Mouse (Mus musculus): ENCODE measurements at regions not wholly inside any gene's neighbourhood (a gene's known extent, or its start where the extent isn't known, plus 50 kb on each side); places are given as distances from the start of the nearest gene placed in this dataset.
A peak's percentile ranks its signal among the peaks of the same experiment; 100 is the strongest.

GRCm38 (mm10) chr6:95218830-95219229 lies 101.8 kb downstream of the Kbtbd8 start:
- Histone ChIP-seq H3K4me1 (ENCODE audit: control insufficient read depth, insufficient read depth, low read length) (peaks cover 10% of the 10 kb centered on the region), H3K4me3 (ENCODE audit: insufficient read depth, low read length) (no peak overlapping the region), H3K27ac (ENCODE audit: insufficient read depth, low read length) (peak overlapping the region; percentile 97)
- TF ChIP-seq POLR2A (IDR thresholded peaks at IDR 0.05; ENCODE audit: extremely low read depth, insufficient read depth, low read length): no peak
- no peak for TF ChIP-seq CTCF (IDR thresholded peaks at IDR 0.05; ENCODE audit: extremely low read depth, insufficient read depth, low read length)

GRCm38 (mm10) chr6:95223537-95223936 lies 98.4 kb upstream of the Gm10234 start:
- peaks cover 2% of the 10 kb centered on the region; the same call in 1 of the 2 replicates for H3K4me1 ChIP-seq (ENCODE audit: control insufficient read depth, insufficient read depth, low read length)
- TF ChIP-seq CTCF (IDR thresholded peaks at IDR 0.05; ENCODE audit: extremely low read depth, insufficient read depth, low read length) (peak; percentile 93), POLR2A (IDR thresholded peaks at IDR 0.05; ENCODE audit: extremely low read depth, insufficient read depth, low read length) (no peak)
- H3K27ac ChIP-seq (ENCODE audit: insufficient read depth, low read length): no peak overlapping the region
- H3K4me3 ChIP-seq (ENCODE audit: insufficient read depth, low read length): no peak overlapping the region

GRCm38 (mm10) chr6:95229885-95230284 lies 92.0 kb upstream of the Gm10234 start:
- TF ChIP-seq POLR2A (IDR thresholded peaks at IDR 0.05; ENCODE audit: extremely low read depth, insufficient read depth, low read length): no peak
- TF ChIP-seq CTCF (IDR thresholded peaks at IDR 0.05; ENCODE audit: extremely low read depth, insufficient read depth, low read length): no peak
- Histone ChIP-seq H3K27ac (ENCODE audit: insufficient read depth, low read length) (no peak overlapping the region), H3K4me1 (ENCODE audit: control insufficient read depth, insufficient read depth, low read length) (no peaks in the 10 kb centered on the region), H3K4me3 (ENCODE audit: insufficient read depth, low read length) (no peak overlapping the region)

- H3K27ac ChIP-seq (ENCODE audit: insufficient read depth, low read length): no peak overlapping the region
- no peak overlapping the region for H3K4me3 ChIP-seq (ENCODE audit: insufficient read depth, low read length)
- TF ChIP-seq CTCF (IDR thresholded peaks at IDR 0.05; ENCODE audit: extremely low read depth, insufficient read depth, low read length): no peak
- no peak for TF ChIP-seq POLR2A (IDR thresholded peaks at IDR 0.05; ENCODE audit: extremely low read depth, insufficient read depth, low read length)
- H3K4me1 ChIP-seq (ENCODE audit: control insufficient read depth, insufficient read depth, low read length): no peaks in the 10 kb centered on the region
Observed at GRCm38 (mm10) chr6:95234712-95235111, 87.2 kb upstream of the Gm10234 start.

- H3K4me3 ChIP-seq (ENCODE audit: insufficient read depth, low read length): no peak overlapping the region
- TF ChIP-seq CTCF (IDR thresholded peaks at IDR 0.05; ENCODE audit: extremely low read depth, insufficient read depth, low read length) (no peak), POLR2A (IDR thresholded peaks at IDR 0.05; ENCODE audit: extremely low read depth, insufficient read depth, low read length) (no peak)
- no peak overlapping the region for H3K27ac ChIP-seq (ENCODE audit: insufficient read depth, low read length)
- no peaks in the 10 kb centered on the region; the same call in 1 of the 2 replicates for H3K4me1 ChIP-seq (ENCODE audit: control insufficient read depth, insufficient read depth, low read length)
Observed at GRCm38 (mm10) chr6:95243657-95244056, 78.3 kb upstream of the Gm10234 start.

- Histone ChIP-seq H3K27ac (ENCODE audit: insufficient read depth, low read length) (no peak overlapping the region), H3K4me1 (ENCODE audit: control insufficient read depth, insufficient read depth, low read length) (no peaks in the 10 kb centered on the region; the same call in 1 of the 2 replicates), H3K4me3 (ENCODE audit: insufficient read depth, low read length) (no peak overlapping the region)
- TF ChIP-seq CTCF (IDR thresholded peaks at IDR 0.05; ENCODE audit: extremely low read depth, insufficient read depth, low read length) (no peak), POLR2A (IDR thresholded peaks at IDR 0.05; ENCODE audit: extremely low read depth, insufficient read depth, low read length) (no peak)
Observed at GRCm38 (mm10) chr6:95244911-95245310, 77.0 kb upstream of the Gm10234 start.

GRCm38 (mm10) chr6:95256303-95256702 lies 65.6 kb upstream of the Gm10234 start:
- Histone ChIP-seq H3K27ac (ENCODE audit: insufficient read depth, low read length) (no peak overlapping the region), H3K4me3 (ENCODE audit: insufficient read depth, low read length) (no peak overlapping the region), H3K4me1 (ENCODE audit: control insufficient read depth, insufficient read depth, low read length) (no peaks in the 10 kb centered on the region)
- no peak for TF ChIP-seq POLR2A (IDR thresholded peaks at IDR 0.05; ENCODE audit: extremely low read depth, insufficient read depth, low read length)
- no peak for TF ChIP-seq CTCF (IDR thresholded peaks at IDR 0.05; ENCODE audit: extremely low read depth, insufficient read depth, low read length)

- Histone ChIP-seq H3K27ac (ENCODE audit: insufficient read depth, low read length) (no peak overlapping the region), H3K4me1 (ENCODE audit: control insufficient read depth, insufficient read depth, low read length) (no peaks in the 10 kb centered on the region), H3K4me3 (ENCODE audit: insufficient read depth, low read length) (no peak overlapping the region)
- TF ChIP-seq POLR2A (IDR thresholded peaks at IDR 0.05; ENCODE audit: extremely low read depth, insufficient read depth, low read length) (no peak), CTCF (IDR thresholded peaks at IDR 0.05; ENCODE audit: extremely low read depth, insufficient read depth, low read length) (no peak)
Observed at GRCm38 (mm10) chr6:95261001-95261400, 60.9 kb upstream of the Gm10234 start.

- Histone ChIP-seq H3K27ac (ENCODE audit: insufficient read depth, low read length) (no peak overlapping the region), H3K4me1 (ENCODE audit: control insufficient read depth, insufficient read depth, low read length) (no peaks in the 10 kb centered on the region), H3K4me3 (ENCODE audit: insufficient read depth, low read length) (no peak overlapping the region)
- TF ChIP-seq POLR2A (IDR thresholded peaks at IDR 0.05; ENCODE audit: extremely low read depth, insufficient read depth, low read length) (no peak), CTCF (IDR thresholded peaks at IDR 0.05; ENCODE audit: extremely low read depth, insufficient read depth, low read length) (no peak)
Observed at GRCm38 (mm10) chr6:95264011-95264869, 57.7 kb upstream of the Gm10234 start.

GRCm38 (mm10) chr6:95269524-95269923 lies 52.4 kb upstream of the Gm10234 start:
- no peak overlapping the region for H3K27ac ChIP-seq (ENCODE audit: insufficient read depth, low read length)

More at GRCm38 (mm10) chr6:95269524-95269923, 52.4 kb upstream of the Gm10234 start:
- Histone ChIP-seq H3K4me1 (ENCODE audit: control insufficient read depth, insufficient read depth, low read length) (no peaks in the 10 kb centered on the region), H3K4me3 (ENCODE audit: insufficient read depth, low read length) (no peak overlapping the region)
- no peak for TF ChIP-seq CTCF (IDR thresholded peaks at IDR 0.05; ENCODE audit: extremely low read depth, insufficient read depth, low read length)
- no peak for TF ChIP-seq POLR2A (IDR thresholded peaks at IDR 0.05; ENCODE audit: extremely low read depth, insufficient read depth, low read length)
